Mouse (Mus musculus) induced T-regulatory cell, adult 2 months (primary cell): ENCODE data around the gene Lrpap1.

Experiments
- DNase-seq: peaks from one replicate; pipeline ENCODE4 v3.0.0-alpha.2; 2012; ENCODE audit warnings: low read depth

Gene Lrpap1

DNA sequence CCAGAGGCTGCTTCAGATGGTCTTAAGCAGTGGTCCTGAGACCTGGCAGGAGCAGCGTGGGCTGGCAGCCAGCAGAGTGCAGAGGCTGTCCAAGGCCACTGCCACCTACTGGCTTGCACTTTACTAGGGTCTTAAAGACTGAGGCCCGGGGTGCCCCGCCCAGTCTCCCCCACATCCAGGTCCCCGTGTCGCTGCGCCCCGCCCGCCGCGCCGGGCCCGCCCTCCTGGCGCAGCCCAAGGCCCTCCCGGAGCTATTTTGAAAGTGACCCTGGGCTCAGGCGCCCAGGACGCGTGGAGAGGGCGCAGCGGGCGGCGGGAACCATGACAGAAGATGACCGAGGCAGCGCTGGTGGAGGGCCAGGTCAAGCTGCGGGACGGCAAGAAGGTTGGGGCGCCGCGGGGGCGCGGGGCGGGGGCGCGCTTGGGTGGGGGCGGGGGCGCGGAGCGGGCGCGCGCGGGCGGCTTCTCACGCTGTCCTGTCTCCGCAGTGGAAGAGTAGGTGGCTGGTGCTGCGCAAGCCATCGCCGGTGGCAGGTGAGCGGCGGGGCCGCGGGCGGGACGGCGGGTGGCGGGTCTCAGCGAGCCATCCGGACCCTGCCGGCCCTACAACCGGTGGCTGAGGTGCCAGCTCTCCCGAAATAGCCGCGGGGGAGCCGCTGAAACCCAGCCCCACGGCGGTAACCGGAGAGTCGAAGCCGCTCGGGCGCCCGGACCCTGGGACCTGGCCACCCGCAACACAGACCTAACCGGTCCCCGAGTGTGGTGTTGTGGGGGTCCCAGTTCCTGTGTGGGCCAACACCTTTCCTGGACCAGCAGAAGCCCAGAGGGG lies 48.7 kb downstream of the Lrpap1 start, which contains the start of gene Dok7:
Dok7 (plus strand) TSS at position 163 of the 829 bp plus-strand sequence.
- peak; percentile 25 for DNase-seq

DNA sequence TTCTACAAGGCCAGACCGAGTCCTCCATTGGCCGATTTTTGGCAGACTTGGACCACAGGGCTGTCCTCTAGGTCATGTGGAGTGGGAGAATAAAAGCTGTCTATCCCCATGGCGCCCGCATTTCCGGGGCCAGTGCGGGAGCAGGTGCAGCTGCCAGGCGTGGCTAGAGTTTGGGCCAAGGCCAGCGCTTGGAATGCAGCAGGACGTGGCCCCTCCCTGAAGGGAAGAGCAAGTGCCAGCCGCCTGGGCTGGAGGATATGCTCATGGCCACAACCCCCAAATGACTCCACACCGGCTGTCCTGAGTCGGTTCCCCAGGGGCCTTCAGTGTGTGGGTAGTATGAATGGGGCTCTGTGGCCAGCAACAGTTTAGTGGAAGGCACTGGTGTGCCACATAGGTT lies 50.5 kb downstream of the Lrpap1 start:
- DNase-seq, result no peak

DNA sequence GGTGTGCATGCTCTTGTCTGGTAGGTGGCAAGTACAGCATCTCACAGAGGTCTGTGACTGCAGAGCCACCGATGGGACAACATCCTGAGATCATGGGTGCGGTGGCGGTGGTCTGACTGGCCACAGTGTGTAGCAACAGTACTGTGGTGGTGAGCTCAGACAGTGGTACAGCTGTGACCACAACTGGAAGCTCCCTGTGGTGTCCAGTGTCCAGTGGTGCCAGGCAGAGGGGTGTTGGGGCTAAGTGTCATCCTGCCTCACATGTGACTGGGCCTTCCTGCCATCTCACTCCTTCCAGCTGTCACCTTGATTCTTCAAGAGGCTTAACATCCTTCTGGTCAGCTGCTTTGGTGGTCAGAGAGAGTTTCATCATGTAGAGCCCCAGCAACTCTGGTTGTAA lies 50.9 kb downstream of the Lrpap1 start:
- no peak for DNase-seq

DNA sequence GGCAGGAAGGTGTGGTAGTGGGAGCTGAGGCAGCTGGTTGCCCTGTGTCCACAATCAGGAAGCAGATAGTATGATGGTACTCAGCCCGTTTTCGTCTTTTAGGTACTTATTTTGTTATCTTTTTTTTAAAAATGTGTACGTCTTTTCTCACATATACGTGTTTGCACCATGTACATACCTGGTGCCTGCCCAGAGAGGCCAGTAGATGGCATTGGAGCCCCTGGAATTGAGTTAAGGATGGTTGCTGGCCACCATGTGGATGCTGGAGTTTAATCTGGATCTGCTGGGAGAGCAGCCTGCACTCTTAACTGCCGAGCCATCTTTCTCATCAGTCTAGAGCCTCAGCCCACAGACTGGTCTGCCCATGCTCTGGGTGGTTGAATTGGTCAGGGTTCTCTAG lies 55.0 kb downstream of the Lrpap1 start:
- DNase-seq, result no peak

DNA sequence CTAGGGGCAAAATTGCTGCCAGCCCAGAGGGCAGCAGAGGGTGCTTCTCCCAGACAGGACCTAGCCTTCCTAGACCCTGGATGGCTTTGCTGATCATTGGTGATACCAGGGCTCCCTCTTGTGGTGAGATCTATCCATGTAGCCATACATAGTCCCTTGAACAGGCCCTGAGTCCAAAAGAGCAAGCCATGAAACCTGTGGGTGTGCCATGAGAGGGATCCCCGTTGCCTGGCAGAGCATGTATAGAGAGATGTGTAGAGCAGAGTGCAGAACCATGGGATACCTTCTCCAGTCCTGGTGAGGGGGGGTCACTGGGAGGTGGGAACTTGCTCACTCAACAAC lies 62.5 kb downstream of the Lrpap1 start:
- peak; percentile 88 for DNase-seq

DNA sequence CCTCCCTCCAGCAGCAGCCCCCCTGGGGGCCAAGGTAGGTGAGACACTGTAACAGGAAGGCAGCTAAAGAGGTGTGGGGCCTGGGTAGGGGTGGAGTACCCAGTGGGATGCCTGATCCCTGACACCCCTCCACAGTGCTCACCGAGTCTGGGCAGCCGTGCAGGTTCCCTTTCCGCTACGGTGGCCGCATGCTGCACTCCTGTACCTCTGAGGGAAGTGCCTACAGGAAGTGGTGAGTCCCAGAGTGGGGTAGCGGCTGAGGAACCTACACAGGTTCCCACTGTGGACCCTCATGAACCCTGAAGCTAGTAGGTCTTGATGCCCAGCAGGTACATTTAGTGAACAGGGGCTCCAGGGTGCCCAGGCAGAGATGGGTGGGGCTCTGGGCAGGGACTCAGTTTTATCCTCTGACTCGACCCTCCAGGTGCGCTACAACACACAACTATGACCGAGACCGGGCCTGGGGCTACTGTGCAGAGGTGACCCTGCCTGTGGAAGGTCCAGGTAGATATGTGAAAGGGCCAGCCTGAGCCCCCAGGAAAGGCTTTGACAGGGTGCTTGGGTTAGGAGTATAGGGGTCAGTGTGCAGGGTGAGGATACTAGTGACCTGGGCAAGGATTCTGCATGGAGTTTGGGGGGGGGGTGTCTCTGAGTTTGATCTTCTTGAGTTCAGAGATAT lies 63.0 kb downstream of the Lrpap1 start:
- DNase-seq, result peak; percentile 55
